Mouse (Mus musculus): ENCODE measurements around the gene Prpf18. TPM values are rescaled to one million over a fixed set of nuclear protein-coding genes. Genes with fewer than 3 reads are reported as not detected.

Prpf18 gene
- total and polyA plus RNA-seq, 3 experiments = 11.4 to 34.7 (median 29.0) TPM

- H3K36me3 ChIP-seq (ENCODE audit: control insufficient read depth, insufficient read depth, low read length) = no peaks in the 10 kb centered on the region
- H3K4me1 ChIP-seq (ENCODE audit: control insufficient read depth, insufficient read depth, low read length) = peaks cover 3% of the 10 kb centered on the region; the same call in 1 of the 2 replicates
- H3K9ac ChIP-seq (ENCODE audit: low read depth, low read length) = no peak overlapping the region
- DNase-seq = no peak
- intact Hi-C loops (cut with DNase I) = loop anchor here (5.0 to 10.0 kb wide), 2 partner anchors 92 to 425 kb away; no protein-coding TSS in a partner anchor
- no peak overlapping the region for H3K27ac ChIP-seq
- H3K27me3 ChIP-seq (ENCODE audit: control insufficient read depth, insufficient read depth, low read length) = no peaks in the 10 kb centered on the region
- no peak for TF ChIP-seq EP300 (IDR thresholded peaks at IDR 0.05; ENCODE audit: insufficient read depth, low read depth, low read length)
- TF ChIP-seq POLR2A (IDR thresholded peaks at IDR 0.05; ENCODE audit: insufficient read depth, low read depth, low read length) = no peak
- no peak for TF ChIP-seq CTCF (IDR thresholded peaks at IDR 0.05)
- H3K79me2 ChIP-seq (replicated peaks; ENCODE audit: control insufficient read depth, insufficient read depth, low read length) = peaks cover 5% of the 10 kb centered on the region
- WGBS = 95% methylated on average over 2 of the region's 2 CpGs
- no peak overlapping the region for H3K4me3 ChIP-seq
Observed at GRCm38 (mm10) chr2:4649646-4650045, 2.3 kb downstream of the Prpf18 start.

GRCm38 (mm10) chr2:4648094-4648493, 3.8 kb downstream of the Prpf18 start:
- H3K79me2 ChIP-seq (replicated peaks; ENCODE audit: control insufficient read depth, insufficient read depth, low read length) = peaks cover 5% of the 10 kb centered on the region
- DNase-seq = no peak
- no peaks in the 10 kb centered on the region for H3K36me3 ChIP-seq (ENCODE audit: control insufficient read depth, insufficient read depth, low read length)
- H3K27ac ChIP-seq = no peak overlapping the region
- peaks cover 3% of the 10 kb centered on the region; the same call in 1 of the 2 replicates for H3K4me1 ChIP-seq (ENCODE audit: control insufficient read depth, insufficient read depth, low read length)
- H3K9ac ChIP-seq (ENCODE audit: low read depth, low read length) = no peak overlapping the region
- TF ChIP-seq EP300 (IDR thresholded peaks at IDR 0.05; ENCODE audit: insufficient read depth, low read depth, low read length) (no peak), POLR2A (IDR thresholded peaks at IDR 0.05; ENCODE audit: insufficient read depth, low read depth, low read length) (no peak), CTCF (IDR thresholded peaks at IDR 0.05) (no peak)
- no peak overlapping the region for H3K4me3 ChIP-seq
- no peaks in the 10 kb centered on the region for H3K27me3 ChIP-seq (ENCODE audit: control insufficient read depth, insufficient read depth, low read length)
- 90% methylated on average over 4 of the region's 4 CpGs for WGBS
- intact Hi-C loops (cut with DNase I) = no loop called here

GRCm38 (mm10) chr2:4645066-4645465, 6.8 kb downstream of the Prpf18 start:
- DNase-seq = no peak
- 82% methylated on average over 4 of the region's 4 CpGs for WGBS
- Histone ChIP-seq H3K27ac (no peak overlapping the region), H3K36me3 (ENCODE audit: control insufficient read depth, insufficient read depth, low read length) (no peaks in the 10 kb centered on the region), H3K4me1 (ENCODE audit: control insufficient read depth, insufficient read depth, low read length) (peaks cover 2% of the 10 kb centered on the region; the same call in 1 of the 2 replicates), H3K27me3 (ENCODE audit: control insufficient read depth, insufficient read depth, low read length) (no peaks in the 10 kb centered on the region), H3K4me3 (no peak overlapping the region), H3K79me2 (replicated peaks; ENCODE audit: control insufficient read depth, insufficient read depth, low read length) (peaks cover 3% of the 10 kb centered on the region), H3K9ac (ENCODE audit: low read depth, low read length) (no peak overlapping the region)
- intact Hi-C loops (cut with DNase I) = no loop called here
- no peak for TF ChIP-seq CTCF (IDR thresholded peaks at IDR 0.05)

- H3K27me3 ChIP-seq (ENCODE audit: control insufficient read depth, insufficient read depth, low read length) = no peaks in the 10 kb centered on the region
- no peak overlapping the region for H3K9ac ChIP-seq (ENCODE audit: low read depth, low read length)
- WGBS = 87% methylated on average over 3 of the region's 3 CpGs
- H3K27ac ChIP-seq = no peak overlapping the region
- H3K4me1 ChIP-seq (ENCODE audit: control insufficient read depth, insufficient read depth, low read length) = no peaks in the 10 kb centered on the region
- H3K79me2 ChIP-seq (replicated peaks; ENCODE audit: control insufficient read depth, insufficient read depth, low read length) = peaks cover 1% of the 10 kb centered on the region; the same call in 1 of the 2 replicates
- TF ChIP-seq POLR2A (IDR thresholded peaks at IDR 0.05; ENCODE audit: insufficient read depth, low read depth, low read length) (no peak), EP300 (IDR thresholded peaks at IDR 0.05; ENCODE audit: insufficient read depth, low read depth, low read length) (no peak), CTCF (IDR thresholded peaks at IDR 0.05) (no peak)
- no peak for DNase-seq
- H3K4me3 ChIP-seq = no peak overlapping the region
- no peaks in the 10 kb centered on the region for H3K36me3 ChIP-seq (ENCODE audit: control insufficient read depth, insufficient read depth, low read length)
- intact Hi-C loops (cut with DNase I) = no loop called here
Observed at GRCm38 (mm10) chr2:4638189-4638588, 13.7 kb downstream of the Prpf18 start.

GRCm38 (mm10) chr2:4636656-4637055, 15.3 kb downstream of the Prpf18 start:
- peaks cover 1% of the 10 kb centered on the region; the same call in 1 of the 2 replicates for H3K79me2 ChIP-seq (replicated peaks; ENCODE audit: control insufficient read depth, insufficient read depth, low read length)
- intact Hi-C loops (cut with DNase I) = no loop called here
- WGBS = 69% methylated on average over 7 of the region's 7 CpGs
- H3K4me3 ChIP-seq = no peak overlapping the region
- no peak for DNase-seq
- no peak overlapping the region for H3K9ac ChIP-seq (ENCODE audit: low read depth, low read length)
- TF ChIP-seq CTCF (IDR thresholded peaks at IDR 0.05) = no peak
- TF ChIP-seq POLR2A (IDR thresholded peaks at IDR 0.05; ENCODE audit: insufficient read depth, low read depth, low read length) = no peak
- TF ChIP-seq EP300 (IDR thresholded peaks at IDR 0.05; ENCODE audit: insufficient read depth, low read depth, low read length) = no peak
- no peaks in the 10 kb centered on the region for H3K27me3 ChIP-seq (ENCODE audit: control insufficient read depth, insufficient read depth, low read length)
- no peak overlapping the region for H3K27ac ChIP-seq
- no peaks in the 10 kb centered on the region for H3K36me3 ChIP-seq (ENCODE audit: control insufficient read depth, insufficient read depth, low read length)
- no peaks in the 10 kb centered on the region for H3K4me1 ChIP-seq (ENCODE audit: control insufficient read depth, insufficient read depth, low read length)

- 78% methylated on average over 8 of the region's 8 CpGs for WGBS
- no peaks in the 10 kb centered on the region for H3K4me1 ChIP-seq (ENCODE audit: control insufficient read depth, insufficient read depth, low read length)
- H3K27ac ChIP-seq = no peak overlapping the region
- intact Hi-C loops (cut with DNase I) = loop anchor here (1.0 kb wide), 1 partner anchor 137 kb away; no protein-coding TSS in a partner anchor
- TF ChIP-seq EP300 (IDR thresholded peaks at IDR 0.05; ENCODE audit: insufficient read depth, low read depth, low read length) (no peak), POLR2A (IDR thresholded peaks at IDR 0.05; ENCODE audit: insufficient read depth, low read depth, low read length) (no peak), CTCF (IDR thresholded peaks at IDR 0.05) (peak; percentile 64)
- H3K79me2 ChIP-seq (replicated peaks; ENCODE audit: control insufficient read depth, insufficient read depth, low read length) = peaks cover 1% of the 10 kb centered on the region; the same call in 1 of the 2 replicates
- no peaks in the 10 kb centered on the region for H3K36me3 ChIP-seq (ENCODE audit: control insufficient read depth, insufficient read depth, low read length)
- DNase-seq = peak in 1 of 2 experiments; percentile 25
- H3K27me3 ChIP-seq (ENCODE audit: control insufficient read depth, insufficient read depth, low read length) = no peaks in the 10 kb centered on the region
- H3K9ac ChIP-seq (ENCODE audit: low read depth, low read length) = no peak overlapping the region
- no peak overlapping the region for H3K4me3 ChIP-seq
Observed at GRCm38 (mm10) chr2:4635804-4636203, 16.1 kb downstream of the Prpf18 start.

All from heart, adult 2 months (tissue).